ENCODE assay signal across 8 mouse cellular contexts in genomic region chr7:132810879-132811278, GRCm38 (mm10). TPM values are rescaled to one million over a fixed set of nuclear protein-coding genes. Genes with fewer than 3 reads are reported as not detected.
DNase-seq lines count a peak whose midpoint lies in the region; ATAC-seq and TF ChIP-seq lines count a peak whose summit lies in the region.

No protein-coding gene starts in this region.

- 80% methylated on average over 1 of the region's 1 CpGs for WGBS in bone marrow, adult 2 months
- 37% methylated on average over 1 of the region's 1 CpGs for WGBS in embryonic facial prominence, embryonic 14.5 days
- 73% methylated on average over 1 of the region's 1 CpGs for WGBS in kidney, embryonic 15.5 days
- WGBS in liver, adult 2 months = 70% methylated on average over 1 of the region's 1 CpGs

- peak; percentile 95 for TF ChIP-seq CTCF in bone marrow, adult 2 months (IDR thresholded peaks at IDR 0.05; ENCODE audit: control insufficient read depth, insufficient read depth, low read length)
- TF ChIP-seq CTCF in liver, adult 2 months (IDR thresholded peaks at IDR 0.05; ENCODE audit: low read depth, low read length) = peak; percentile 91

- no peaks in the 10 kb centered on the region for H3K27me3 ChIP-seq in embryonic facial prominence, embryonic 14.5 days (replicated peaks; ENCODE audit: control insufficient read depth, insufficient read depth, low read length)
- H3K27me3 ChIP-seq in kidney, embryonic 15.5 days = no peaks in the 10 kb centered on the region
- no peaks in the 10 kb centered on the region for H3K27me3 ChIP-seq in liver, adult 2 months (ENCODE audit: control insufficient read depth, insufficient read depth, low read length)

- no peaks in the 10 kb centered on the region for H3K36me3 ChIP-seq in embryonic facial prominence, embryonic 14.5 days (ENCODE audit: control insufficient read depth, insufficient read depth, low read length)
- H3K36me3 ChIP-seq in kidney, embryonic 15.5 days = no peaks in the 10 kb centered on the region
- H3K36me3 ChIP-seq in liver, adult 2 months (ENCODE audit: control insufficient read depth, insufficient read depth, low read length) = no peaks in the 10 kb centered on the region

- peak; percentile 92 for DNase-seq in B cell, adult 2 months
- peak; percentile 88 for DNase-seq in embryonic facial prominence, embryonic 14.5 days (ENCODE audit: low spot score)
- peak; percentile 87 to 91 for DNase-seq in heart, adult 9 months (ENCODE audit: low spot score in 2 of 2)
- peak; percentile 70 for DNase-seq in liver, adult 2 months (ENCODE audit: extremely low read depth, low read depth, low spot score)
- peak; percentile 87 to 89 for DNase-seq in spleen, postnatal 36 days (ENCODE audit: low spot score in 2 of 2)

- H3K27ac ChIP-seq in bone marrow, adult 2 months (ENCODE audit: control insufficient read depth, insufficient read depth, low read depth, low read length, poor library complexity) = no peak overlapping the region
- no peak overlapping the region for H3K27ac ChIP-seq in embryonic facial prominence, embryonic 14.5 days (replicated peaks; ENCODE audit: low read depth, low read length)
- H3K27ac ChIP-seq in kidney, embryonic 15.5 days = no peak overlapping the region
- H3K27ac ChIP-seq in liver, adult 2 months (replicated peaks; ENCODE audit: insufficient read depth, low read depth, low read length) = no peak overlapping the region

- no peak overlapping the region for H3K9ac ChIP-seq in embryonic facial prominence, embryonic 14.5 days (ENCODE audit: low read depth, low read length)
- no peak overlapping the region for H3K9ac ChIP-seq in kidney, embryonic 15.5 days
- H3K9ac ChIP-seq in liver, adult 2 months (ENCODE audit: low read depth, low read length) = no peak overlapping the region

- no peaks in the 10 kb centered on the region for H3K9me3 ChIP-seq in embryonic facial prominence, embryonic 14.5 days (ENCODE audit: control insufficient read depth, low read length)
- no peaks in the 10 kb centered on the region for H3K9me3 ChIP-seq in kidney, embryonic 15.5 days (replicated peaks)

- TF ChIP-seq POLR2A in bone marrow, adult 2 months (IDR thresholded peaks at IDR 0.05; ENCODE audit: borderline replicate concordance, control insufficient read depth, low read depth, low read length) = no peak
- no peak for TF ChIP-seq POLR2A in liver, adult 2 months (IDR thresholded peaks at IDR 0.05; ENCODE audit: extremely low read depth, insufficient read depth, low read length)

- H3K79me2 ChIP-seq in liver, adult 2 months (ENCODE audit: control insufficient read depth, insufficient read depth, low read length) = peaks cover 9% of the 10 kb centered on the region; the same call in 1 of the 2 replicates

- peak; percentile 9; the same call in 1 of the 2 replicates for ATAC-seq in embryonic facial prominence, embryonic 14.5 days (ENCODE audit: low read depth)
- ATAC-seq in kidney, embryonic 15.5 days (replicated peaks; ENCODE audit: low FRiP score) = no peak
- ATAC-seq in monocyte, adult 5-6 weeks (replicated peaks; ENCODE audit: insufficient number of reproducible peaks, low FRiP score, low TSS enrichment, poor library complexity, severe bottlenecking) = peak; percentile 77

- peak overlapping the region; percentile 84 for H3K4me2 ChIP-seq in embryonic facial prominence, embryonic 14.5 days (ENCODE audit: low read depth, low read length)
- H3K4me2 ChIP-seq in kidney, embryonic 15.5 days = peak overlapping the region; percentile 82

- peak overlapping the region; percentile 3 for H3K4me3 ChIP-seq in bone marrow, adult 2 months (replicated peaks; ENCODE audit: control insufficient read depth, low read depth, low read length)
- no peak overlapping the region for H3K4me3 ChIP-seq in embryonic facial prominence, embryonic 14.5 days (ENCODE audit: low read depth, low read length)
- no peak overlapping the region for H3K4me3 ChIP-seq in kidney, embryonic 15.5 days (replicated peaks)
- no peak overlapping the region for H3K4me3 ChIP-seq in liver, adult 2 months (ENCODE audit: insufficient read depth, low read depth, low read length)

- peaks cover 3% of the 10 kb centered on the region; the same call in 1 of the 2 replicates for H3K4me1 ChIP-seq in bone marrow, adult 2 months (ENCODE audit: control insufficient read depth, insufficient read depth, low read length)
- H3K4me1 ChIP-seq in embryonic facial prominence, embryonic 14.5 days (ENCODE audit: control insufficient read depth, insufficient read depth, low read length) = peaks cover 45% of the 10 kb centered on the region
- peaks cover 75% of the 10 kb centered on the region for H3K4me1 ChIP-seq in kidney, embryonic 15.5 days
- H3K4me1 ChIP-seq in liver, adult 2 months (ENCODE audit: control insufficient read depth, insufficient read depth, low read length) = peaks cover 7% of the 10 kb centered on the region; the same call in 1 of the 2 replicates

RNA-seq across cellular contexts. Expression of gene Fam53b, which starts 2.8 kb away (rescaled TPM):
- 43.2 and 51.4 TPM in 2 replicates for polyA plus RNA-seq in bone marrow, adult 2 months (2011; ENCODE audit: insufficient read depth, insufficient read length, low replicate concordance, missing spikeins)
- polyA plus RNA-seq in embryonic facial prominence, embryonic 14.5 days (2014; fragmentation: Nextera tagmentation; extraction: Ambion mirVana) = 16.5 and 21.0 TPM in 2 replicates
- 22.0 and 22.5 TPM in 2 replicates for polyA plus RNA-seq in kidney, embryonic 15.5 days (2015; fragmentation: Nextera tagmentation; extraction: Ambion mirVana)
- total RNA-seq in liver, adult 2 months (2014; rRNA removed) = 4.3 and 7.6 TPM in 2 replicates
- 9.1 and 9.9 TPM in 2 replicates for polyA plus RNA-seq in liver, adult 2 months (2012; rRNA removed)
- 15.8 to 51.1 TPM (median 20.4 TPM) in 3 replicates for total RNA-seq in monocyte, adult 5-6 weeks (2017)

RNA-seq across cellular contexts. Expression of gene Eef1akmt2, which starts 41.6 kb away (rescaled TPM):
- polyA plus RNA-seq in bone marrow, adult 2 months (2011; ENCODE audit: insufficient read depth, insufficient read length, low replicate concordance, missing spikeins) = 12.6 and 17.8 TPM in 2 replicates
- 58.5 and 62.2 TPM in 2 replicates for polyA plus RNA-seq in embryonic facial prominence, embryonic 14.5 days (2014; fragmentation: Nextera tagmentation; extraction: Ambion mirVana)
- 67.9 and 70.8 TPM in 2 replicates for polyA plus RNA-seq in kidney, embryonic 15.5 days (2015; fragmentation: Nextera tagmentation; extraction: Ambion mirVana)
- total RNA-seq in liver, adult 2 months (2014; rRNA removed) = 16.4 and 21.8 TPM in 2 replicates
- polyA plus RNA-seq in liver, adult 2 months (2012; rRNA removed) = 3.4 and 5.4 TPM in 2 replicates
- 51.1 to 55.5 TPM (median 53.4 TPM) in 3 replicates for total RNA-seq in monocyte, adult 5-6 weeks (2017)

RNA-seq across cellular contexts. Expression of gene Abraxas2, which starts 48.1 kb away (rescaled TPM):
- 8.4 and 20.1 TPM in 2 replicates for polyA plus RNA-seq in bone marrow, adult 2 months (2011; ENCODE audit: insufficient read depth, insufficient read length, low replicate concordance, missing spikeins)
- polyA plus RNA-seq in embryonic facial prominence, embryonic 14.5 days (2014; fragmentation: Nextera tagmentation; extraction: Ambion mirVana) = 38.7 and 39.2 TPM in 2 replicates
- polyA plus RNA-seq in kidney, embryonic 15.5 days (2015; fragmentation: Nextera tagmentation; extraction: Ambion mirVana) = 39.0 and 41.4 TPM in 2 replicates
- total RNA-seq in liver, adult 2 months (2014; rRNA removed) = 23.7 and 26.0 TPM in 2 replicates
- 7.9 and 8.5 TPM in 2 replicates for polyA plus RNA-seq in liver, adult 2 months (2012; rRNA removed)
- total RNA-seq in monocyte, adult 5-6 weeks (2017) = 47.0 to 82.9 TPM (median 61.5 TPM) in 3 replicates
